Mouse (Mus musculus) lung, embryonic 14.5 days (tissue): ENCODE measurements at regions not wholly inside any gene's neighbourhood (a gene's known extent, or its start where the extent isn't known, plus 50 kb on each side); places are given as distances from the start of the nearest gene placed in this dataset.
A peak's percentile ranks its signal among the peaks of the same experiment; 100 is the strongest.

Experiments
- ATAC-seq: fragments of 200-750 bp; cut with Nextera tagmentation; 2 replicates; pipeline ENCODE4 v1.8.0; 2017; ENCODE audit warnings: mild to moderate bottlenecking, moderate TSS enrichment, moderate library complexity; ENCODE audit not compliant: insufficient read depth
- DNase-seq: peaks from one replicate; pipeline ENCODE4 v3.0.0-alpha.2; 2015
- H3K27ac ChIP-seq: fragments of 300-500 bp; sonication (generic); 2 replicates; pipeline ENCODE4 v1.5.1; 2014; ENCODE audit warnings: low read depth, mild to moderate bottlenecking, moderate library complexity
- H3K27me3 ChIP-seq: fragments of 300-500 bp; sonication (generic); 2 replicates; pipeline ENCODE4 v1.6.1; 2014; ENCODE audit warnings: low read length, control low read depth; ENCODE audit not compliant: insufficient read depth
- H3K36me3 ChIP-seq: fragments of 300-500 bp; sonication (generic); 2 replicates; pipeline ENCODE4 v1.6.1; 2014; ENCODE audit warnings: control low read depth; ENCODE audit not compliant: insufficient read depth
- H3K4me1 ChIP-seq: fragments of 300-500 bp; sonication (generic); 2 replicates; pipeline ENCODE4 v1.6.1; 2014; ENCODE audit warnings: antibody characterized with exemption, control low read depth; ENCODE audit not compliant: insufficient read depth
- H3K4me2 ChIP-seq: fragments of 300-500 bp; sonication (generic); 2 replicates; pipeline ENCODE4 v1.6.1; 2014; ENCODE audit warnings: mild to moderate bottlenecking
- H3K4me3 ChIP-seq: fragments of 300-500 bp; sonication (generic); 2 replicates; pipeline ENCODE4 v1.5.1; 2014; ENCODE audit warnings: low read depth, low read length
- H3K9ac ChIP-seq: fragments of 300-500 bp; sonication (generic); 2 replicates; pipeline ENCODE4 v1.6.1; 2014
- H3K9me3 ChIP-seq: fragments of 300-500 bp; sonication (generic); 2 replicates; pipeline ENCODE4 v1.6.1; 2016; ENCODE audit warnings: low read depth, low read length, control low read depth
- CTCF ChIP-seq: IDR thresholded peaks from 2 replicates; pipeline ENCODE4 v1.5.1; 2016; ENCODE audit warnings: antibody characterized with exemption, low read depth
- WGBS: fragments of 180-500 bp; shearing (Covaris S2); extraction: QIAGEN DNeasy Blood & Tissue Kit; methylation state at CpG from one replicate; pipeline ENCODE4 v1.1.7; 2014; 5-methylcytosine and 5-hydroxymethylcytosine counted together

- no peak overlapping the region for H3K27ac ChIP-seq
- whole genome bisulfite sequencing: 47% methylated on average over 1 of the region's 1 CpGs
- ATAC-seq: no peak
- H3K4me2 ChIP-seq: no peak overlapping the region
- TF ChIP-seq CTCF: no peak
- H3K4me1 ChIP-seq: no peaks in the 10 kb centered on the region
- no peaks in the 10 kb centered on the region for H3K36me3 ChIP-seq
- no peak overlapping the region for H3K9ac ChIP-seq
- no peak for DNase-seq
- H3K9me3 ChIP-seq: no peaks in the 10 kb centered on the region
- H3K4me3 ChIP-seq: no peak overlapping the region
- no peaks in the 10 kb centered on the region for H3K27me3 ChIP-seq
These were observed 73.8 kb upstream of the Runx1 start for GRCm38 (mm10) chr16:92899704-92900103.

DNA sequence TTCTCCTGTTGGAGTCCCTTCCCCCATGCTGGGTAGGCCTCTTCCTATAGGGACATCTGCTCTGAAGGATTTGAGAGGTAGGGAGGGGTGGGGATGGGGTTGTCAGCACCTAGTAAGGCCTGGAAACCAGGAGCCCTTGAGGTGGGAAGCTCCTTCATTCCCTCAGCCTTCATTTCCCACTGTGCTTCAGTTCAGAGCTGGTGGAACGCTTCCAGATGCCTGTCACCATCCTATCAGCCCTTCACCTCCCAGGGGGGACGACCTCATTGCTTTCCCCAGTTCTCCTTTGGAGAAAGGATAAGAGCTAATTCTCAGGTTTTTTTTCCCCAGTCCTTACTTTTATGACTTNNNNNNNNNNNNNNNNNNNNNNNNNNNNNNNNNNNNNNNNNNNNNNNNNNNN, 65.8 kb upstream of the Runx1 start:
- Histone ChIP-seq H3K27ac (no peak overlapping the region), H3K4me3 (no peak overlapping the region), H3K4me1 (no peaks in the 10 kb centered on the region), H3K9me3 (no peaks in the 10 kb centered on the region), H3K4me2 (no peak overlapping the region), H3K36me3 (no peaks in the 10 kb centered on the region), H3K27me3 (no peaks in the 10 kb centered on the region), H3K9ac (no peak overlapping the region)
- WGBS: 26% methylated on average over 2 of the region's 2 CpGs
- DNase-seq (no peak), ATAC-seq (no peak)
- TF ChIP-seq CTCF: no peak

DNA sequence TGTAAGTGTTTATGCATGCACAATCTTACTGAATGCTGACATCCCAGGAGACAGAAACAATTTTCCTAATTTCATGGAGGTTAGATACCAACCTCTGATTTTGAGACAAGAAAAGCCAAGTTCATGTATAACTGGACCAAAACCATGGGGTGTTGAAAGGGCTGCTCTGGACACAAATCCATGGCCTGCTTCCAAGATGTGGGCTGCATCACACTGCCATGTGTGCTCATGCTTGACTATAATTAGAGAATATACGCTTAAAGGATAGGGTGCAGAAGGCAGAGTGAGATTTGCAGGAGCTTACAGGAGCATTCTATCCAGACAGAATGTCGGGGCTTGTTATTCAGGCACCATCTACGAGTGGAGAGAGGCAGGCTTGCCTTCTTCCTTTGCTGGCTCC, 64.8 kb upstream of the Runx1 start:
- H3K36me3 ChIP-seq: no peaks in the 10 kb centered on the region
- ATAC-seq (no peak), DNase-seq (no peak)
- H3K27me3 ChIP-seq: no peaks in the 10 kb centered on the region
- no peak overlapping the region for H3K9ac ChIP-seq
- H3K4me2 ChIP-seq: no peak overlapping the region
- H3K9me3 ChIP-seq: no peaks in the 10 kb centered on the region
- H3K4me3 ChIP-seq: no peak overlapping the region
- WGBS: 59% methylated on average over 3 of the region's 3 CpGs
- no peak for TF ChIP-seq CTCF
- no peaks in the 10 kb centered on the region for H3K4me1 ChIP-seq
- H3K27ac ChIP-seq: no peak overlapping the region

DNA sequence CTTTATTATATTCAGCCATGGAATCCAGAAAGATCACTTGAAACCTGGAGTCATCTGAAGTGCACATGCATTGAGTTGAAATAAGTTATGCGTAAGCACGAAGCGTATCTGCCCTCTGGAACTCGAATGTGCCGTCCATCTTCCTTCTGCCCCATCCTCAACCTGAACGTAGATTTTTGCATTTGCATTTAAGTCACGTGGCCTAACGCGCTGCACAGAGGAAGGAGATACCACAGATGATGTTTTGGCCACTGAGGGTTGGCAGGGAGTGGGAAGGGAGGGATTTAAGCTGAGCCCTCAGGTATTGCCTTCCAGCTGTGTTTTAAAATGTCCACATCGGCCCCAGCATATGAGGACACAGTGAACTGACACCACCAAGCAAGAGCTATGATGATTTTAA, 63.6 kb upstream of the Runx1 start:
- H3K9me3 ChIP-seq: no peaks in the 10 kb centered on the region
- H3K9ac ChIP-seq: no peak overlapping the region
- ATAC-seq (no peak), DNase-seq (no peak)
- H3K4me2 ChIP-seq: no peak overlapping the region
- no peak for TF ChIP-seq CTCF
- no peaks in the 10 kb centered on the region for H3K27me3 ChIP-seq
- H3K27ac ChIP-seq: no peak overlapping the region
- 83% methylated on average over 10 of the region's 10 CpGs for WGBS
- H3K4me1 ChIP-seq: no peaks in the 10 kb centered on the region
- no peak overlapping the region for H3K4me3 ChIP-seq
- no peaks in the 10 kb centered on the region for H3K36me3 ChIP-seq

- no peaks in the 10 kb centered on the region for H3K9me3 ChIP-seq
- no peaks in the 10 kb centered on the region for H3K4me1 ChIP-seq
- no peak overlapping the region for H3K4me3 ChIP-seq
- no peak for TF ChIP-seq CTCF
- no peaks in the 10 kb centered on the region for H3K27me3 ChIP-seq
- H3K4me2 ChIP-seq: no peak overlapping the region
- no peak for ATAC-seq
- no peak overlapping the region for H3K9ac ChIP-seq
- H3K36me3 ChIP-seq: no peaks in the 10 kb centered on the region
- DNase-seq: no peak
- 93% methylated on average over 3 of the region's 3 CpGs for WGBS
- no peak overlapping the region for H3K27ac ChIP-seq
These were observed 60.3 kb upstream of the Runx1 start for GRCm38 (mm10) chr16:92886226-92886625.

- no peak overlapping the region for H3K4me3 ChIP-seq
- no peaks in the 10 kb centered on the region for H3K9me3 ChIP-seq
- TF ChIP-seq CTCF: no peak
- no peak overlapping the region for H3K27ac ChIP-seq
- no peaks in the 10 kb centered on the region for H3K27me3 ChIP-seq
- no peaks in the 10 kb centered on the region for H3K36me3 ChIP-seq
- H3K4me2 ChIP-seq: 0 out of 2 replicates have a peak overlapping the region, but pooled peaks have one; percentile 16
- peak; percentile 51 for DNase-seq
- WGBS: 31% methylated on average over 12 of the region's 12 CpGs
- no peak overlapping the region for H3K9ac ChIP-seq
- ATAC-seq: peak; percentile 79
- H3K4me1 ChIP-seq: no peaks in the 10 kb centered on the region
These were observed 57.9 kb upstream of the Runx1 start for GRCm38 (mm10) chr16:92883821-92884272.

DNA sequence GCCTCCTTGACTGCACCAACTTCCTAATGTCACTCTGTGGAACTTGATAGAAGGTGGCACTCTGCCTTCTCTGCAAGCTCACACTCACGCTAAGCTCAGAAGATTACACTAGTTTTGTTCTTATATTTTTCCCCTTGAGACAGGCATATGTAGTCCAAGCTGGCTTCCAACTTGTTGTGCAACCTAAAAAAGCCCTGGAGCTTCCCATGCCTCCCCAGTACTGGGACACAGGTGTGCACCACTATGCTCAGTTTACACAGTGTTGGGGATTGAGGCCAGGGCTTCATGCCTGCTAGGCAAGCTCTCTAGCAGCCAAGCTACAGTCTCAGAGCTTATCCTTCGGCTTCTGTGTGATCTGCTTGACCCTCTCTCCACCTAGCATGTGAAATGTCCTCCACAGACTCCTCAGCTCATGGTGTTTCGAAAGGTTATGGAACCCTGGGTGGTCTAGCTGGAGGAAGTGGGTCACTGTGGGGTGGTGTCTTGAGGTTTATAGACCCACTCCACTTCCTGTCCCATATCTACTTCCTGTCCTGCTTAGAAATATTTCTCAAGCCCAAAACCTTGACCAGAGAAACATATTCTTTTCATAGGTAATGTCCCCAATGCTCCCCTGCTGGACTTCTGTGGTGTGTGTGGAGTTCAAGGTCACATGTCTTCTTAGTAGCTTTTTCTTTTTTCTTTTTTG, 54.6 kb upstream of the Runx1 start:
- no peak for TF ChIP-seq CTCF
- ATAC-seq (no peak), DNase-seq (no peak)
- H3K4me3 ChIP-seq: no peak overlapping the region
- H3K4me2 ChIP-seq: no peak overlapping the region
- no peaks in the 10 kb centered on the region for H3K36me3 ChIP-seq
- 72% methylated on average over 3 of the region's 3 CpGs for WGBS
- no peak overlapping the region for H3K27ac ChIP-seq
- no peak overlapping the region for H3K9ac ChIP-seq
- H3K9me3 ChIP-seq: no peaks in the 10 kb centered on the region
- no peaks in the 10 kb centered on the region for H3K4me1 ChIP-seq
- no peaks in the 10 kb centered on the region for H3K27me3 ChIP-seq
